Mouse (Mus musculus): ENCODE measurements around the gene Pnkd. TPM values are rescaled to one million over a fixed set of nuclear protein-coding genes. Genes with fewer than 3 reads are reported as not detected.
A peak's percentile ranks its signal among the peaks of the same experiment; 100 is the strongest.

Pnkd gene
- total and polyA plus RNA-seq, 3 experiments = 52.5 to 64.2 TPM; not detected in 1

GRCm38 (mm10) chr1:74397268-74397918, 112.7 kb downstream of the Pnkd start (continued):
- TF ChIP-seq POLR2AphosphoS5 (IDR thresholded peaks at IDR 0.05; ENCODE audit: borderline replicate concordance, low read depth, low read length) = 0 out of 2 replicates have a peak, but pooled peaks have one; percentile 43
- no peak for TF ChIP-seq MEF2A (IDR thresholded peaks at IDR 0.05; ENCODE audit: extremely low read depth, insufficient replicate concordance, low read depth, low read length, poor library complexity, severe bottlenecking)
- peak; percentile 79 to 85 for TF ChIP-seq POLR2A (IDR thresholded peaks at IDR 0.05; ENCODE audit: control insufficient read depth in 1 of 2, insufficient read depth in 1 of 2, low read depth in 1 of 2, low read length in 2 of 2, poor library complexity in 1 of 2)
- TF ChIP-seq GABPA (IDR thresholded peaks at IDR 0.05; ENCODE audit: low read depth, low read length) = no peak
- TF ChIP-seq MYC (IDR thresholded peaks at IDR 0.05; ENCODE audit: low read depth, low read length) = no peak
- no peak; the same call in 1 of the 2 replicates for TF ChIP-seq BHLHE40 (IDR thresholded peaks at IDR 0.05; ENCODE audit: borderline replicate concordance, low read depth, low read length)
- no peak for TF ChIP-seq ZC3H11A (IDR thresholded peaks at IDR 0.05; ENCODE audit: low read depth, low read length)
- TF ChIP-seq TBP (IDR thresholded peaks at IDR 0.05; ENCODE audit: low read depth, low read length) = peak; percentile 71
- peak; percentile 62; the same call in 1 of the 2 replicates for TF ChIP-seq MAX (IDR thresholded peaks at IDR 0.05; ENCODE audit: low read length)
- TF ChIP-seq USF1 (IDR thresholded peaks at IDR 0.05; ENCODE audit: low read depth, low read length) = peak; percentile 13; the same call in 1 of the 2 replicates
- peak; percentile 84 for TF ChIP-seq NELFE (IDR thresholded peaks at IDR 0.05; ENCODE audit: low read depth, low read length)
- TF ChIP-seq MAFK (IDR thresholded peaks at IDR 0.05; ENCODE audit: borderline replicate concordance, low read depth, low read length) = no peak

GRCm38 (mm10) chr1:74397919-74398451, 113.3 kb downstream of the Pnkd start:
- peak; percentile 92 for DNase-seq (ENCODE audit: low read depth, low spot score)
- peaks cover 0 to 21% of the 10 kb centered on the region in 2 experiments; a peak in 2 of 4 replicates for H3K36me3 ChIP-seq (ENCODE audit: control insufficient read depth in 1 of 2, insufficient read depth in 2 of 2, low read length in 2 of 2)
- H3K27ac ChIP-seq (ENCODE audit: control insufficient read depth, low read depth, low read length) = peak overlapping the region; percentile 96
- peaks cover 0 to 22% of the 10 kb centered on the region in 2 experiments; a peak in 2 of 4 replicates for H3K4me1 ChIP-seq (ENCODE audit: control insufficient read depth in 1 of 2, insufficient read depth in 2 of 2, low read length in 2 of 2)
- peak overlapping the region; percentile 87 for H3K9ac ChIP-seq (ENCODE audit: control insufficient read depth, low read depth, low read length, poor library complexity, severe bottlenecking)
- no peaks in the 10 kb centered on the region for H3K27me3 ChIP-seq (ENCODE audit: control insufficient read depth in 1 of 2, insufficient read depth in 2 of 2, low read length in 2 of 2)
- TF ChIP-seq ZNF384 (IDR thresholded peaks at IDR 0.05; ENCODE audit: low read depth, low read length) = 0 out of 2 replicates have a peak, but pooled peaks have one; percentile 12
- TF ChIP-seq UBTF (IDR thresholded peaks at IDR 0.05; ENCODE audit: borderline replicate concordance, insufficient read depth, low read depth, low read length) = no peak
- peak; percentile 47 for TF ChIP-seq RAD21 (IDR thresholded peaks at IDR 0.05; ENCODE audit: low read depth, low read length)
- TF ChIP-seq ZC3H11A (IDR thresholded peaks at IDR 0.05; ENCODE audit: low read depth, low read length) = 0 out of 2 replicates have a peak, but pooled peaks have one; percentile 27
- peak; percentile 60 for TF ChIP-seq RCOR1 (IDR thresholded peaks at IDR 0.05; ENCODE audit: low read depth, low read length)
- peak; percentile 57 for TF ChIP-seq SMC3 (IDR thresholded peaks at IDR 0.05; ENCODE audit: low read depth, low read length)
- TF ChIP-seq BHLHE40 (IDR thresholded peaks at IDR 0.05; ENCODE audit: borderline replicate concordance, low read depth, low read length) = no peak
- TF ChIP-seq ETS1 (IDR thresholded peaks at IDR 0.05; ENCODE audit: low read depth, low read length) = peak; percentile 32; the same call in 1 of the 2 replicates
- peak; percentile 49; the same call in 1 of the 2 replicates for TF ChIP-seq MAZ (IDR thresholded peaks at IDR 0.05; ENCODE audit: low read depth, low read length)
- TF ChIP-seq MXI1 (IDR thresholded peaks at IDR 0.05; ENCODE audit: low read depth, low read length) = peak; percentile 10; the same call in 1 of the 2 replicates
- peak; percentile 66 for TF ChIP-seq SIN3A (IDR thresholded peaks at IDR 0.05; ENCODE audit: low read length)
- 0 out of 2 replicates have a peak, but pooled peaks have one; percentile 5 for TF ChIP-seq TBP (IDR thresholded peaks at IDR 0.05; ENCODE audit: low read depth, low read length)
- TF ChIP-seq MYC (IDR thresholded peaks at IDR 0.05; ENCODE audit: low read depth, low read length) = no peak; the same call in 1 of the 2 replicates
- peak; percentile 35; the same call in 1 of the 2 replicates for TF ChIP-seq MAFK (IDR thresholded peaks at IDR 0.05; ENCODE audit: borderline replicate concordance, low read depth, low read length)
- TF ChIP-seq POLR2AphosphoS5 (IDR thresholded peaks at IDR 0.05; ENCODE audit: borderline replicate concordance, low read depth, low read length) = no peak
- TF ChIP-seq ELF1 (IDR thresholded peaks at IDR 0.05; ENCODE audit: low read depth, low read length) = no peak
- TF ChIP-seq HCFC1 (IDR thresholded peaks at IDR 0.05; ENCODE audit: low read depth, low read length) = peak; percentile 52; the same call in 1 of the 2 replicates
- TF ChIP-seq EP300 (IDR thresholded peaks at IDR 0.05; ENCODE audit: low read depth in 1 of 2, low read length in 2 of 2) = peak; percentile 9 to 51; a peak in 1 of 4 replicates
- TF ChIP-seq TCF12 (IDR thresholded peaks at IDR 0.05; ENCODE audit: low read depth, low read length) = peak; percentile 33
- TF ChIP-seq NELFE (IDR thresholded peaks at IDR 0.05; ENCODE audit: low read depth, low read length) = peak; percentile 41; the same call in 1 of the 2 replicates
- peak; percentile 64 to 78 (median 70) for TF ChIP-seq CTCF (IDR thresholded peaks at IDR 0.05 in 2 of 3, conservative IDR thresholded peaks at IDR 0.05 in 1 of 3; ENCODE audit: control insufficient read depth in 1 of 3, insufficient read depth in 1 of 3, low read depth in 2 of 3, low read length in 3 of 3, poor library complexity in 1 of 3, severe bottlenecking in 1 of 3)
- no peaks in the 10 kb centered on the region for H3K9me3 ChIP-seq (replicated peaks; ENCODE audit: insufficient read depth, low read length)
- H3K4me3 ChIP-seq (ENCODE audit: control insufficient read depth in 1 of 2, insufficient read depth in 1 of 2, low read depth in 2 of 2, low read length in 2 of 2) = peak overlapping the region; percentile 31 to 71
- peaks cover under 1% of the 10 kb centered on the region; the same call in 1 of the 2 replicates for H3K79me2 ChIP-seq (ENCODE audit: control insufficient read depth, insufficient read depth, low read length, poor library complexity)

Data from MEL (cell line).